Mouse (Mus musculus) heart, embryonic 13.5 days (tissue): Measurements from ENCODE around the gene Gm42957. TPM values are rescaled to one million over a fixed set of nuclear protein-coding genes. Genes with fewer than 3 reads are reported as not detected.

ENCODE experiments used
- ATAC-seq: fragments of 200-750 bp; cut with Nextera tagmentation; 2 replicates; pipeline ENCODE4 v1.8.0; 2017; ENCODE audit warnings: moderate TSS enrichment; ENCODE audit not compliant: insufficient number of reproducible peaks, low FRiP score, low TSS enrichment; ENCODE audit errors: extremely low read depth
- H3K27ac ChIP-seq: fragments of 300-500 bp; sonication (generic); replicated peaks from 2 replicates; pipeline ENCODE4 v1.5.1; 2015; ENCODE audit warnings: moderate library complexity, mild to moderate bottlenecking, inconsistent platforms
- H3K27me3 ChIP-seq: fragments of 300-500 bp; sonication (generic); replicated peaks from 2 replicates; pipeline ENCODE4 v1.6.1; 2015; ENCODE audit warnings: mild to moderate bottlenecking, inconsistent platforms
- H3K36me3 ChIP-seq: fragments of 300-500 bp; sonication (generic); 2 replicates; pipeline ENCODE4 v1.6.1; 2015; ENCODE audit warnings: mild to moderate bottlenecking, inconsistent platforms
- H3K4me1 ChIP-seq: fragments of 300-500 bp; sonication (generic); 2 replicates; pipeline ENCODE4 v1.6.1; 2015; ENCODE audit warnings: inconsistent platforms
- H3K4me2 ChIP-seq: fragments of 300-500 bp; sonication (generic); 2 replicates; pipeline ENCODE4 v1.6.1; 2015; ENCODE audit warnings: inconsistent platforms, mild to moderate bottlenecking, moderate library complexity
- H3K4me3 ChIP-seq: fragments of 300-500 bp; sonication (generic); 2 replicates; pipeline ENCODE4 v1.5.1; 2015; ENCODE audit warnings: moderate library complexity, mild to moderate bottlenecking, inconsistent platforms
- H3K9ac ChIP-seq: fragments of 300-500 bp; sonication (generic); 2 replicates; pipeline ENCODE4 v1.6.1; 2015; ENCODE audit warnings: inconsistent platforms, mild to moderate bottlenecking, moderate library complexity
- H3K9me3 ChIP-seq: fragments of 300-500 bp; sonication (generic); 2 replicates; pipeline ENCODE4 v1.6.1; 2016; ENCODE audit warnings: inconsistent platforms
- WGBS: fragments of 180-500 bp; shearing (Covaris S2); methylation state at CpG from one replicate; pipeline ENCODE4 v1.1.7; 2015; ENCODE audit warnings: mixed read lengths; 5-methylcytosine and 5-hydroxymethylcytosine counted together
- polyA plus RNA-seq: library from polyadenylated mRNA; unstranded; fragments of >200 nt; fragmentation: Nextera tagmentation; extraction: Ambion mirVana; gene quantifications from 2 replicates; pipeline ENCODE4 v1.2.1, GENCODE M21; 2015

The Gm42957 gene
- 0.05 and 0.14 TPM in 2 replicates for polyA plus RNA-seq

- Histone ChIP-seq H3K27ac (peak within 1 kb of the TSS; percentile 78), H3K9ac (peak within 1 kb of the TSS; percentile 97), H3K9me3 (no peaks in the 10 kb centered on the region), H3K27me3 (no peaks in the 10 kb centered on the region), H3K4me3 (peak within 1 kb of the TSS; percentile 81), H3K36me3 (peaks cover 65% of the 10 kb centered on the region), H3K4me1 (peaks cover 34% of the 10 kb centered on the region), H3K4me2 (peak within 1 kb of the TSS; percentile 90)
- ATAC-seq, result peak; percentile 84
- 3% methylated on average over 59 of the region's 60 CpGs for WGBS
These were observed at the start of gene Gm42957, which contains the start of gene Pex11b for GRCm38 (mm10) chr3:96634928-96635879. Gene Gm42957 (plus strand): TSS chr3:96635474. Gene Pex11b (plus strand): TSS chr3:96635376.

GRCm38 (mm10) chr3:96590657-96591056 is 44.6 kb upstream of the Gm42957 start:
- Histone ChIP-seq H3K4me2 (no peak overlapping the region), H3K36me3 (peaks cover 10% of the 10 kb centered on the region; the same call in 1 of the 2 replicates), H3K9ac (no peak overlapping the region), H3K27ac (no peak overlapping the region), H3K4me1 (peaks cover 20% of the 10 kb centered on the region), H3K9me3 (no peaks in the 10 kb centered on the region), H3K4me3 (no peak overlapping the region), H3K27me3 (no peaks in the 10 kb centered on the region)
- WGBS, result 72% methylated on average over 4 of the region's 4 CpGs
- ATAC-seq, result no peak

GRCm38 (mm10) chr3:96593374-96593773 is 41.9 kb upstream of the Gm42957 start:
- under 1% methylated on average over 10 of the region's 10 CpGs for WGBS
- Histone ChIP-seq H3K9me3 (no peaks in the 10 kb centered on the region), H3K4me1 (peaks cover 39% of the 10 kb centered on the region), H3K9ac (peak overlapping the region; percentile 83), H3K27me3 (no peaks in the 10 kb centered on the region), H3K4me2 (peak overlapping the region; percentile 89), H3K4me3 (peak overlapping the region; percentile 65), H3K27ac (peak overlapping the region; percentile 89), H3K36me3 (peaks cover 10% of the 10 kb centered on the region; the same call in 1 of the 2 replicates)
- no peak for ATAC-seq

GRCm38 (mm10) chr3:96593790-96594560 is 41.3 kb upstream of the Gm42957 start, which contains the start of gene Polr3gl:
Gene Polr3gl (minus strand): TSS chr3:96594181.
- no peaks in the 10 kb centered on the region for H3K27me3 ChIP-seq
- H3K9ac ChIP-seq, result peak within 1 kb of the TSS; percentile 83
- peak within 1 kb of the TSS; percentile 89 for H3K27ac ChIP-seq
- peak within 1 kb of the TSS; percentile 65 for H3K4me3 ChIP-seq
- H3K4me2 ChIP-seq, result peak within 1 kb of the TSS; percentile 89
- H3K9me3 ChIP-seq, result no peaks in the 10 kb centered on the region
- peak; percentile 78 for ATAC-seq
- WGBS, result under 1% methylated on average over 36 of the region's 38 CpGs
- peaks cover 45% of the 10 kb centered on the region for H3K4me1 ChIP-seq
- peaks cover 10% of the 10 kb centered on the region; the same call in 1 of the 2 replicates for H3K36me3 ChIP-seq

GRCm38 (mm10) chr3:96594851-96595250 is 40.4 kb upstream of the Gm42957 start:
- H3K4me1 ChIP-seq, result peaks cover 49% of the 10 kb centered on the region
- 67% methylated on average over 5 of the region's 5 CpGs for WGBS
- no peaks in the 10 kb centered on the region for H3K27me3 ChIP-seq
- H3K4me3 ChIP-seq, result no peak overlapping the region
- no peak overlapping the region for H3K27ac ChIP-seq
- peaks cover 7% of the 10 kb centered on the region; the same call in 1 of the 2 replicates for H3K36me3 ChIP-seq
- no peaks in the 10 kb centered on the region for H3K9me3 ChIP-seq
- no peak for ATAC-seq
- H3K4me2 ChIP-seq, result no peak overlapping the region
- H3K9ac ChIP-seq, result no peak overlapping the region

- Histone ChIP-seq H3K4me2 (peak overlapping the region; percentile 77), H3K4me3 (peak overlapping the region; percentile 63), H3K4me1 (peaks cover 57% of the 10 kb centered on the region), H3K36me3 (0 out of 2 replicates have a peak, but pooled peaks cover 3% of the 10 kb centered on the region), H3K9me3 (no peaks in the 10 kb centered on the region), H3K9ac (peak overlapping the region; percentile 84), H3K27ac (peak overlapping the region; percentile 73), H3K27me3 (no peaks in the 10 kb centered on the region)
- no peak for ATAC-seq
- WGBS, result 36% methylated on average over 6 of the region's 6 CpGs
These were observed 39.6 kb upstream of the Gm42957 start for GRCm38 (mm10) chr3:96595661-96596060.

- under 1% methylated on average over 23 of the region's 23 CpGs for WGBS
- H3K27ac ChIP-seq, result peak within 1 kb of the TSS; percentile 74
- H3K36me3 ChIP-seq, result no peaks in the 10 kb centered on the region
- no peaks in the 10 kb centered on the region for H3K27me3 ChIP-seq
- H3K4me1 ChIP-seq, result peaks cover 57% of the 10 kb centered on the region
- no peak for ATAC-seq
- H3K4me2 ChIP-seq, result peak within 1 kb of the TSS; percentile 77
- H3K4me3 ChIP-seq, result peak within 1 kb of the TSS; percentile 63
- H3K9ac ChIP-seq, result peak within 1 kb of the TSS; percentile 84
- H3K9me3 ChIP-seq, result no peaks in the 10 kb centered on the region
These were observed 39.0 kb upstream of the Gm42957 start, which contains the start of gene Ankrd34a for GRCm38 (mm10) chr3:96596228-96596707. Gene Ankrd34a (plus strand): TSS chr3:96596636.

GRCm38 (mm10) chr3:96596855-96597254 is 38.4 kb upstream of the Gm42957 start:
- 0% methylated on average over 11 of the region's 12 CpGs for WGBS
- no peak for ATAC-seq
- Histone ChIP-seq H3K27me3 (no peaks in the 10 kb centered on the region), H3K27ac (peak overlapping the region; percentile 74), H3K4me3 (peak overlapping the region; percentile 63), H3K4me1 (peaks cover 59% of the 10 kb centered on the region), H3K36me3 (no peaks in the 10 kb centered on the region), H3K9ac (peak overlapping the region; percentile 84), H3K9me3 (no peaks in the 10 kb centered on the region), H3K4me2 (peak overlapping the region; percentile 77)

- no peak for ATAC-seq
- H3K9ac ChIP-seq, result peak overlapping the region; percentile 84
These were observed 37.8 kb upstream of the Gm42957 start for GRCm38 (mm10) chr3:96597435-96597891.

GRCm38 (mm10) chr3:96598156-96599068 is 36.9 kb upstream of the Gm42957 start:
- Histone ChIP-seq H3K27ac (peak overlapping the region; percentile 74), H3K9ac (peak overlapping the region; percentile 84), H3K4me3 (peak overlapping the region; percentile 63), H3K27me3 (no peaks in the 10 kb centered on the region), H3K4me1 (peaks cover 60% of the 10 kb centered on the region), H3K4me2 (peak overlapping the region; percentile 77), H3K9me3 (no peaks in the 10 kb centered on the region), H3K36me3 (peaks cover 7% of the 10 kb centered on the region)
- no peak for ATAC-seq
- 5% methylated on average over 54 of the region's 54 CpGs for WGBS

More at GRCm38 (mm10) chr3:96597435-96597891, 37.8 kb upstream of the Gm42957 start:
- peak overlapping the region; percentile 77 for H3K4me2 ChIP-seq
- WGBS, result under 1% methylated on average over 40 of the region's 40 CpGs
- no peaks in the 10 kb centered on the region for H3K36me3 ChIP-seq
- H3K9me3 ChIP-seq, result no peaks in the 10 kb centered on the region
- H3K27me3 ChIP-seq, result no peaks in the 10 kb centered on the region
- peaks cover 60% of the 10 kb centered on the region for H3K4me1 ChIP-seq
- H3K4me3 ChIP-seq, result peak overlapping the region; percentile 63
- H3K27ac ChIP-seq, result peak overlapping the region; percentile 74
